Mouse (Mus musculus) Patski (cell line): Measurements from ENCODE around the gene Arl4c. TPM values are rescaled to one million over a fixed set of nuclear protein-coding genes. Genes with fewer than 3 reads are reported as not detected.

ENCODE experiments used
- ATAC-seq: fragments of 100-300 bp; one replicate; pipeline ENCODE4 v1.8.0; 2021
- CTCF ChIA-PET: fragments of 350-600 bp; sonication (Branson Sonifier 250); formaldehyde crosslinking; loops from one replicate; lab custom pipeline; 2022; ENCODE audit warnings: inconsistent platforms; lab: Charles Lee
- POLR2A ChIA-PET: fragments of 350-600 bp; sonication (Branson Sonifier 250); formaldehyde crosslinking; loops from one replicate; lab custom pipeline; 2022; ENCODE audit warnings: antibody characterized with exemption, inconsistent platforms; lab: Charles Lee
- DNase-seq: peaks from one replicate; pipeline ENCODE4 v3.0.0-alpha.2; 2011; ENCODE audit warnings: low read depth, low spot score
- H3K27me3 ChIP-seq: fragments of 371-371 bp; one replicate; pipeline ENCODE4 v1.5.1; 2021
- CTCF ChIP-seq: fragments of 100-300 bp; IDR thresholded peaks from one replicate; pipeline ENCODE4 v1.5.1; 2021
- in situ Hi-C: fragments of 300-500 bp; cut with MboI; formaldehyde crosslinking; loops from 3 replicates; pipeline ENCODE4 v1.11.1; 2018; ENCODE audit warnings: low pct_unique_long_range_greater_than_20kb, mixed read lengths
- polyA plus RNA-seq: library from polyadenylated mRNA; unstranded; gene quantifications from one replicate; pipeline ENCODE4 v1.2.3, GENCODE M21; 2021

The Arl4c gene
- polyA plus RNA-seq, 1 experiment from 2014 or later, result 146 TPM

GRCm38 (mm10) chr1:88729496-88729895 is 27.5 kb upstream of the Arl4c start:
- no peak for DNase-seq
- no peaks in the 10 kb centered on the region for H3K27me3 ChIP-seq
- TF ChIP-seq CTCF, result no peak
- ChIA-PET CTCF (no interaction called here), POLR2A (no interaction called here)
- in situ Hi-C loops, result no loop called here
- no peak for ATAC-seq

GRCm38 (mm10) chr1:88727369-88727768 is 25.3 kb upstream of the Arl4c start:
- in situ Hi-C loops, result no loop called here
- ATAC-seq (no peak), DNase-seq (no peak)
- no peaks in the 10 kb centered on the region for H3K27me3 ChIP-seq
- CTCF ChIA-PET, result no interaction called here
- no peak for TF ChIP-seq CTCF
- POLR2A ChIA-PET, result interaction anchor here (0.6 kb wide), 1 partner anchor 291 kb away, joined by 3 read pairs; no protein-coding TSS in a partner anchor

GRCm38 (mm10) chr1:88725716-88726115 is 23.7 kb upstream of the Arl4c start:
- POLR2A ChIA-PET, result interaction anchor here (1.2 kb wide), 1 partner anchor 219 kb away, joined by 3 read pairs; no protein-coding TSS in a partner anchor
- DNase-seq, result no peak
- ATAC-seq, result no peak
- TF ChIP-seq CTCF, result no peak
- in situ Hi-C loops, result no loop called here
- no peaks in the 10 kb centered on the region for H3K27me3 ChIP-seq
- CTCF ChIA-PET, result interaction anchor here (1.3 kb wide), 1 partner anchor 17 kb away, joined by 3 read pairs; no protein-coding TSS in a partner anchor

GRCm38 (mm10) chr1:88720626-88721229 is 18.7 kb upstream of the Arl4c start:
- TF ChIP-seq CTCF, result no peak
- DNase-seq, result no peak

GRCm38 (mm10) chr1:88718563-88718962 is 16.5 kb upstream of the Arl4c start:
- ChIA-PET CTCF (no interaction called here), POLR2A (no interaction called here)
- ATAC-seq (no peak), DNase-seq (no peak)
- TF ChIP-seq CTCF, result no peak
- no peaks in the 10 kb centered on the region for H3K27me3 ChIP-seq
- in situ Hi-C loops, result no loop called here

More at GRCm38 (mm10) chr1:88720626-88721229, 18.7 kb upstream of the Arl4c start:
- ATAC-seq, result no peak
- ChIA-PET POLR2A (no interaction called here), CTCF (no interaction called here)
- no peaks in the 10 kb centered on the region for H3K27me3 ChIP-seq
- in situ Hi-C loops, result no loop called here

GRCm38 (mm10) chr1:88717736-88718135 is 15.7 kb upstream of the Arl4c start:
- in situ Hi-C loops, result no loop called here
- CTCF ChIA-PET, result interaction anchor here (0.9 kb wide), 1 partner anchor 25 kb away, joined by 3 read pairs; no protein-coding TSS in a partner anchor
- ATAC-seq (no peak), DNase-seq (no peak)
- no peak for TF ChIP-seq CTCF
- no peaks in the 10 kb centered on the region for H3K27me3 ChIP-seq
- POLR2A ChIA-PET, result interaction anchor here (0.7 kb wide), 1 partner anchor 10 kb away, joined by 3 read pairs; no protein-coding TSS in a partner anchor

GRCm38 (mm10) chr1:88712011-88712410 is 10.0 kb upstream of the Arl4c start:
- POLR2A ChIA-PET, result no interaction called here
- in situ Hi-C loops, result no loop called here

GRCm38 (mm10) chr1:88708646-88709305 is 6.8 kb upstream of the Arl4c start:
- CTCF ChIA-PET, result interaction anchor here (1.1 to 1.2 kb wide), 2 partner anchors 234 to 271 kb away, joined by 3 to 4 read pairs; no protein-coding TSS in a partner anchor
- POLR2A ChIA-PET, result no interaction called here
- no peak for ATAC-seq
- in situ Hi-C loops, result loop anchor here (5.0 kb wide), 3 partner anchors 34 to 351 kb away; no protein-coding TSS in a partner anchor
- no peak for TF ChIP-seq CTCF
- no peaks in the 10 kb centered on the region for H3K27me3 ChIP-seq
- DNase-seq, result no peak

More at GRCm38 (mm10) chr1:88712011-88712410, 10.0 kb upstream of the Arl4c start:
- CTCF ChIA-PET, result interaction anchor here (1.0 to 2.0 kb wide), 2 partner anchors 31 to 301 kb away, joined by 3 to 5 read pairs; no protein-coding TSS in a partner anchor
- ATAC-seq, result no peak
- H3K27me3 ChIP-seq, result no peaks in the 10 kb centered on the region
- no peak for TF ChIP-seq CTCF
- no peak for DNase-seq

GRCm38 (mm10) chr1:88708191-88708590 is 6.2 kb upstream of the Arl4c start:
- in situ Hi-C loops, result loop anchor here (5.0 kb wide), 3 partner anchors 34 to 351 kb away; no protein-coding TSS in a partner anchor
- ChIA-PET CTCF (interaction anchor here (1.1 to 1.2 kb wide), 2 partner anchors 233 to 271 kb away, joined by 3 to 4 read pairs; no protein-coding TSS in a partner anchor), POLR2A (no interaction called here)
- TF ChIP-seq CTCF, result no peak
- H3K27me3 ChIP-seq, result no peaks in the 10 kb centered on the region
- DNase-seq (no peak), ATAC-seq (no peak)

GRCm38 (mm10) chr1:88707536-88707935 is 5.5 kb upstream of the Arl4c start:
- CTCF ChIA-PET, result no interaction called here
- no peak for ATAC-seq
- no peak for DNase-seq
- in situ Hi-C loops, result loop anchor here (5.0 kb wide), 3 partner anchors 35 to 350 kb away; no protein-coding TSS in a partner anchor
- POLR2A ChIA-PET, result interaction anchor here (0.6 kb wide), 1 partner anchor 10 kb away, joined by 3 read pairs; no protein-coding TSS in a partner anchor
- no peaks in the 10 kb centered on the region for H3K27me3 ChIP-seq
- no peak for TF ChIP-seq CTCF
